Mouse (Mus musculus): ENCODE measurements around the gene Fam3b.

GRCm38 (mm10) chr16:97498139-97498538 is 16.5 kb downstream of the Fam3b start:
- TF ChIP-seq POLR2A (IDR thresholded peaks at IDR 0.05; ENCODE audit: insufficient read depth, low read depth, low read length), result no peak
- no peak for TF ChIP-seq CTCF (IDR thresholded peaks at IDR 0.05; ENCODE audit: insufficient read depth, low read depth, low read length)
